Mouse (Mus musculus) C2C12 (cell line): ENCODE results near the gene Slc30a7.

Experiments used
- CTCF ChIP-seq: IDR thresholded peaks from one replicate; pipeline ENCODE4 v1.5.1; 2011; ENCODE audit not compliant: control insufficient read depth, insufficient read depth, insufficient read length
- FOSL1 ChIP-seq: IDR thresholded peaks from one replicate; pipeline ENCODE4 v1.8.0; 2011; ENCODE audit warnings: mild to moderate bottlenecking, low read length; ENCODE audit not compliant: poor library complexity, insufficient read depth, severe bottlenecking
- USF1 ChIP-seq: IDR thresholded peaks from one replicate; pipeline ENCODE4 v1.6.1; 2011; ENCODE audit warnings: low read depth, mild to moderate bottlenecking, control low read depth, moderate library complexity

DNA sequence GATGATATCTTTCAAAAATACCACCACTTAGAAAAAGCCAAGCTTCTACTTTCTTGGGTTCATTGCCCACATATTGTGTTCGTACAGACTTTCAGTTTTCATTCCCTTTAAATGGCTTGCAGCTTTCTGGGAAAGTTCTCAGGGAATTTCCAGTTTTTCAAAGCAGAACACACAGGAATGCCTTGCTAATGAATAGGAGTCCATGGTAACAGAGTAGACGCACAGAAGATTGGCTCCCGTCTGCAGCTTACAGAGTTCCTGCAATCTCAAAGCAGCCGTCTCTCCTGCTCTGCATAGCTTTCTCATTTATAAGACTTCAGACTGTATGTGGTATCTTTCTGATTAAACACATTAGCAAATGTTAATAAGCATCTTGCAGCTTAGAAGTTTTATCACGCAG lies 39.8 kb upstream of the Slc30a7 start:
- TF ChIP-seq CTCF (no peak), USF1 (no peak), FOSL1 (no peak)
